Mouse (Mus musculus): ENCODE measurements around the gene Supt5.
"Not testable (repeated sequence)": the region's sequence is repeated elsewhere in the genome, so short reads cannot be mapped to it uniquely, and the experiment has no call there.

The Supt5 gene

DNA sequence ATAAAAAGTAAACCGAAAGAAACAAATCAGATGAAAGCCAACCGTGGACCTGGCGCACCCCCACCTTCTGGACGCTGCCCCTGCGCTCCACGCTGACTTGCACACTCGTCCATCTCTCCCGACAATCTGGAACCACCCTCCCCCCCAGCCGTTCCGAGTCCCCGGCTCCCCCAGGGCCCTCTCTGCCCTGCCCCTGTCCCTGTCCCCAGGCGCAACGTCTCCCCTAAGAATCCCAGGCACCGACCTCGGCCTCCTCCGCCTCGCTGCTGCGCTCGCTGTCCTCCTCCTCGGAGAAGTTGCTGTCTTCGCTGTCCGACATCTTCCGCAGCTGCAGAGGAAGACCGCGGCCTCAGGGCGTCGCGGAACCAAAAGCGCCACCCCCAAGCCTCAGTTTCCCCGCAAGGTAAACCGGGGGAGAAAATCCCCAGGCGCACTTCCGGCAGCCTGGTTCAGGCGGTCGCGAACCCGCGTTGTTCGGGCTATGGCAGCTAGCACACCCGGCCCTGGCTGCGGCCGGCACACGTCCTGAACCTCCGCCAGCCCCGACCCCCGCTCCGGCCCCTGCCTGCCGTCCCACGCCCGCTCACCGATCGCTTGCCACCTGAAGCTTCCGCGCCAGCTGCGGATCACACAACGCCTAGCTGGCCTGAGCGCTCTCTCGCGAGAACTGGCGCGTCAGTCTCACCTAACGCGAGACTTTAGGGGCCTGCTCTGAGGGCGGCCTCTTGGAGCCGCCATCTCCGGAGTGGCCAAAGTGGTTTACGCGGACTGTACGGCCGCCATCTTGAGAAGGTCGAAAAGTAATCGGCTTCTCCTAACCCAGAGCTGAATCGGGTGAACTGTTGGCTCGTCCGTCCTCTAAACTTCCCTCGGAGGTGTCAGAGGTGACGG lies at the start of gene Supt5:
Gene Supt5, minus strand, starts transcription at position 639 of the 891 bp plus-strand sequence.
- DNase-seq (ENCODE audit: low spot score in 2 of 2), result peak; percentile 95 to 97

DNA sequence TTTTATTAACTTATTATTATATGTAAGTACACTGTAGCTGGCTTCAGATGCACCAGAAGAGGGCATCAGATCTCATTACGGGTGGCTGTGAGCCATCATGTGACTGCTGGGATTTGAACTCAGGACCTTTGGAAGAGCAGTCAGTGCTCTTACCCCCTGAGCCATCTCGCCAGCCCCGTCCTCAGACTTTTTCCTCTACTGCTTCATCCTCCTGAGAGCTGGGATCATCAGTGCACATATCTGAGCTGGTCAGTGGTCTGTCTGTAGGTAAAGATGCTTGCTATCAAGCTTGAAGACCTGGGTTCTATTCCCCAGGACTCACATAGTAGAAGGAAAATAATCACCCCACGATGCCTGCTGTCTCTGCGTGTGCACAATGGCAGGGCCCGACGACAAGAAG lies 48.8 kb upstream of the Supt5 start:
- DNase-seq (ENCODE audit: low spot score in 2 of 2), result not testable (repeated sequence)

- not testable (repeated sequence) for DNase-seq (ENCODE audit: low spot score in 2 of 2)
Measured at GRCm38 (mm10) chr7:28386877-28387276, 48.3 kb upstream of the Supt5 start.

DNA sequence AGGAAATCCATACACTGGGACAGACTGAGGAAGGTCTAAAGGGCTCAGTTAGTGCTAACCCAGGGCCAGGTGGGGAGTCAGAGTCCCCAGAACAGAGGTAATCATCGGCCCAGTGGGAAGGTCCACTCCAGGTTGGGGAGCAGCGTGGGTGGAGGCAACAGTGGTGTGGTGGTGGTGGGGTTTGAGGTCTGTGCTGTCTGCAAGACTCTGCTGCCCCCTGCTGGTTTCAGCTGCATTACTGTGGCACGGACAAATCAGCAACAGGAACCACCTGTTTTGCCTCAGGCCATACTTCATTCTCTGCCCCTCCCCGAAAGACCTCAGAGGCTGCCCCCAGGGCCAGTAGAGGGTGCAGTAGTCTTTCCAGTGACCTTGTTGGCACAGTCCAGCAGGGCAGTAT lies 47.9 kb upstream of the Supt5 start:
- peak; percentile 71 to 79 for DNase-seq (ENCODE audit: low spot score in 2 of 2)

GRCm38 (mm10) chr7:28386007-28386406 lies 47.5 kb upstream of the Supt5 start:
- DNase-seq (ENCODE audit: low spot score in 2 of 2), result no peak

- DNase-seq (ENCODE audit: low spot score in 2 of 2), result no peak
Measured at GRCm38 (mm10) chr7:28385196-28385595, 46.6 kb upstream of the Supt5 start.

GRCm38 (mm10) chr7:28384162-28384561 lies 45.6 kb upstream of the Supt5 start:
- DNase-seq (ENCODE audit: low spot score in 2 of 2), result no peak

DNA sequence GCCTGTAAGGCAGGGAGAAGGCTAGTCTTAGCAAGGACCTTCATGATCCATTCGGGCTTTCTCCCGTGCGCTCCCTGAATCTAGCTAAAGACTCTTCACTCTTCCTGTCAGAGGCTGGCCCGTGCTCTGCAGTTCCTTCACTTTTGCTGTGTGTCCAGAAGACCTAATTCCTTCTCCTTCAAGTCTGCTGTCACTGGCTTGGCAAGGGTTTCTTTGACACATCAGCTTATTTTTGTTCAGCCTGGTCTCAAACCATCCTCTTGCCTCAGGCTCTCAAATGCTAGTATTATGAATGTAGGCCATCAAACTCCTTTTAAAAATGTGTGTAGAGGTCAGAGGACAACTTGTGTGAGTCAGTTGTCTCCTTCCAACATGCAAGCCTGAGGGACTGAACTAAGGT lies 45.1 kb upstream of the Supt5 start:
- no peak for DNase-seq (ENCODE audit: low spot score in 2 of 2)

DNA sequence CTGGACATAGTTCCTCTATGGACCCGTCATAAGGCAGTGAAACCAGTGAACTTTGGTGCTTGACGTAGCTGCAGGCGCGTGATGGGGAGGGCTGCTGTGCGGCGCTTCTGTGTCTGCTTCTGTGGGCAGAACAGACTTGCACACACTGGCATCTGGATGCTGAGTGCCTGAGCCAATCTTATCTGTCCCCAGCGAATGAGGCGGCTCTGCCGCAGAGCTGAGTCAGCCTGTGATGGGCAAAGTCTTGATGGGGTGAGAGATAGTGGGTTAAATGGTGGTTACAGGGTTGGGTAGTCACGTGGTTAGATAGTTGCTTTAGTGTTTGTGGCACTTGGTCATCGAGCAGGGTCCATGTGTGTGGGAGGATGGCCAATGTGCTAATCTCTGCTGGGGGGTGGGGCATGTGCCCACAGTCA lies 44.4 kb upstream of the Supt5 start:
- DNase-seq (ENCODE audit: low spot score in 2 of 2), result peak; percentile 68 to 77

DNA sequence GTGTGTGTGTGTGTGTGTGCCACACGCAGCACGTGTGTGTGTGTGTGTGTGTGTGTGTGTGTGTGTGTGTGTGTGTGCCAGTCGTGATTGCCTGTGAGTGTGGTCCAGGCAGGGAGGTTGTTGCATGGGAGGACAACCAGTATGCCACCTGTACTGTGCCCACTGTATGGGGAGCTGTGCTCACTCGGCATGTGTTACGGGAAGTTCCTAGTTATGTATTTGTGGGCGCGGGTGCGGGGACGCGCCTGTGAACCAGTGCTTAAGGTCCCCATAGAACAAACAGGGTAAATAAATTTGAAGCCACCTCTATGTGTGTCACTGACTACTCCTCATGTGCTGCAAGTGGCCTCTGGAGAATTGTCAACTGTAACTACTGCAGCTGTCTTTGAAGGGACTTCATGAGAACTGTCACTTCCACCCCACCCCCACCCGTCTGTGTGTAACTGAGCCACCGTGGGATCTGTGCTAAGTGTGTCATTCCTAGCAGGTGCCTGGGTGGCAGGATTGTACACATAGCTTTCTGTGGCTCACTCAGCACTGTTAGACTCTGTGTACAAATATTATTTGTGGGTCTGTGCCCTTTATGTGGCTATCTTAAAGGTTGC lies 43.9 kb upstream of the Supt5 start:
- DNase-seq (ENCODE audit: low spot score in 2 of 2), result no peak

DNA sequence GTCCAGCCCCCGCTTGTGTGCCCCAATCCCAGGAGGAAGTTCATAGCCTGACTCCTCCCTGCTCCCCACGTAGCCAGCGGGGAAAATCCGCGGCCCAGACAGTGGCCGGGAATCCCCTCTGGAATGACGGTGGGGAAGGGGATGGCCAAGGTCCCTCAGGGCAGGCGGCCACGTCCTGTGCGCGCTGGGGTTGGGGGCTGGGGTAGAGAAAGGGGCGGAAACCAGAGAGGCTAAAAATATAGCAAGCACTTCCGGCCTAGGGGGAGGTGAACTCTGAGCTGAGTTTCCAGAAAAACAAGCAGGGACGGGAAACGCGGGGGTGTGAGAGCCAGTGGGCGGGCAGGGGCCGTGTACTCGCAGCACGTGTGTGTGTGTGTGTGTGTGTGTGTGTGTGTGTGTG lies 43.4 kb upstream of the Supt5 start:
- DNase-seq (ENCODE audit: low spot score in 2 of 2), result no peak

GRCm38 (mm10) chr7:28381017-28381790 lies 42.7 kb upstream of the Supt5 start:
- DNase-seq (ENCODE audit: low spot score in 2 of 2), result no peak

DNA sequence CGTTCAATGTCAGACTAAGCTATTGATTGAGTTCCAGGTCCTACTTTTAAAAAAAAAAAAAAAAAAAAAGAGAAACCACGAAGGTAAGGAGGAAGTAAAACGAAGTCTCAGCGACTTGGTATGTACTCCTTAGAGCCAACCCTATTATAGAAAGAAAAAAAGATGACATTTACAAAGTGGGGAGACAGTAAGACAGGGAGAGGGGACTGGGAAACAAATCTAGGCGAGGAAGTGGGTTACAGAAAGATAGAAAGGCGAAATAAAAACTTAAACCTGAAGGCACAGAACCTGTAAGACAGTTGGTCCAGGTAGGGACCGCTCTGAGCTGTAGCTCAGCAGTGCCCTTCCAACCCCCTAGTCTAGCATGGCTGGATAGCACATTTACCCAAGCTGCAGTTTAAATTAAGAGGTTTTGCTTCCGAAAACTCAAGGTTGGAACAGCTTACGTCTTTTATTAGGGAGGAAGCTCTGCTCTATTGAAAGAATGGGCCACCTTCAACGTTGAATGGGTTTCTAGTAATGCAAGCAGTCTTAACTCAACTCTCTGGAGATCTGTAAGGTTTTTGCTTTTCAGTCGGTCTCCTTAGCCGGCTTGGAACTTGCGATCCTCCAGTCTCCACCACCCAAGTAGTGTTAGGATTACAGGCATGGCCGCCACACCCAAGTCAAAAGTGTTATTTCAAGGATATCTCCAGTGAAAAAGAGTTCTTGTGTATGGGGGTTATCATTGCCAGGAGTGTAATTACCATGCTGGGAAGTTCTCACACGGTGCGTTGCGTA lies 41.9 kb upstream of the Supt5 start, which contains the start of gene Zfp36:
Gene Zfp36, minus strand, starts transcription at position 17 of the 780 bp plus-strand sequence.
- DNase-seq (ENCODE audit: low spot score in 2 of 2), result no peak

- peak; percentile 74 to 76 for DNase-seq (ENCODE audit: low spot score in 2 of 2)
Measured at GRCm38 (mm10) chr7:28378769-28379651, 40.5 kb upstream of the Supt5 start.

GRCm38 (mm10) chr7:28378066-28378690 lies 39.6 kb upstream of the Supt5 start:
- no peak for DNase-seq (ENCODE audit: low spot score in 2 of 2)

- DNase-seq (ENCODE audit: low spot score in 2 of 2), result no peak
Measured at GRCm38 (mm10) chr7:28377190-28378065, 38.9 kb upstream of the Supt5 start.

DNA sequence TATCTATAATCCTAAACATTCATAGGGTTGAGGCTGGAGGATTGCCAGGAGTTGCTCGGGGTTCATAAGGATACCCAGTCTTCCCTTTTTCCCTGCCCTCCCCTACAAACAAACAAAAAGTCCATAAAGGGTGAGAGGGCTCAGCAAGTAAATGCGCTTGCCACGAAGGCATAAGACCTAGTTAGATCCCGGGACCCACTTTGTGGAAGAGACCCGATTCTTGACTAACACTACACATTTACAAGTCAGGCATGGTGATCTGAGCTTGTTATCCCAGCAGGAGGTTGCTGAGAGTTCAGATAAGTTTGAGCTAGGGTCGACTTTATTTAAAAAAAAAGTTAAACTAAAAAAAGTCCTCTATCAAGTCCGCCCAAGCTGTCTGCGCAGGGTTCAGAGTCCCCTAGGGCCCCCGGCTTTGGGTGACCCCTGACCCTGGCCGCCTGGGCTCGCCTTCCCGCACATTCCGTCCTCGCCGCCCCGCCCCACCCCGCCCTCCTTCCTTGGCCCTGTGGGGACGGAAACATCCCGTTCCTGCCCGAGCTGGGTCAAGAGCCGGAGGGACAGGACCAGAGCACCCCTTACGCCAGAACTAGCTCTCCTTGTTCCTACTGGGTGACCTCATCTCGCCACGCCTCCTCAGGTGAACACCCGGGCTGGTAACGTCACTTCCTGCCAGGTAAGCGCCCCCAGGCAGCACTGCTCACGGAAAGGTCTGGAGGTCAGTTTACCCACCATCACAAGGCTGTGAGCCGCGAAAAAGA lies 37.6 kb upstream of the Supt5 start:
- no peak for DNase-seq (ENCODE audit: low spot score in 2 of 2)

All from frontal cortex, postnatal 36 days (tissue).